Mouse (Mus musculus): ENCODE results near the gene Ryk. TPM values are rescaled to one million over a fixed set of nuclear protein-coding genes. Genes with fewer than 3 reads are reported as not detected.
A peak's percentile ranks its signal among the peaks of the same experiment; 100 is the strongest.

Ryk gene
- polyA plus RNA-seq, 1 experiment from 2014 or later: 50.8 TPM

DNA sequence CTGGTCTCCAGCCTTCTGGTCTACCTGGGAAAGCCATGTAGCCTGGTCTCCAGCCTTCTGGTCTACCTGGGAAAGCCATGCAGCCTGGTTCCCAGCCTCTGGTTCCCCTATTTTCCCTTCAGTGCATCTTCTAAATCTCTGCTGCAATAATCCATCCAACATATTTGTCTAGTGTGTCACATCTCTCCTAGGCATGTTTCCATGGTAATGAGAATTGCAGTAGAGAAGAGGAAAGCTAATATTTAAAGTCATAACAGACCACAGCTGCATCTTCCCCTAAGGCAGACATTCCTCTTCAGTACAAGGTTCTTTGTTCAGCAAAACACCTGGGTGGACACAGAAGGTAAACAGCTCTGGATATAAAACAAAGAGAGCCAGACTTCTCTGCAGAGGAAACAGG lies 16.5 kb upstream of the Ryk start:
- H3K4me2 ChIP-seq (ENCODE audit: low read depth, low read length): no peak overlapping the region
- H3K27me3 ChIP-seq (ENCODE audit: control insufficient read depth, insufficient read depth, low read length): no peaks in the 10 kb centered on the region
- no peak overlapping the region for H3K9ac ChIP-seq (replicated peaks; ENCODE audit: low read length)
- H3K9me3 ChIP-seq (replicated peaks; ENCODE audit: control insufficient read depth, low read length): no peaks in the 10 kb centered on the region
- no peak overlapping the region for H3K4me3 ChIP-seq (ENCODE audit: low read depth, low read length)
- no peak overlapping the region for H3K27ac ChIP-seq (replicated peaks; ENCODE audit: low read depth, low read length)
- DNase-seq (ENCODE audit: low spot score) (no peak), ATAC-seq (replicated peaks; ENCODE audit: insufficient number of reproducible peaks, low FRiP score, low TSS enrichment, low read depth) (no peak)
- H3K4me1 ChIP-seq (ENCODE audit: control insufficient read depth, insufficient read depth, low read length): no peaks in the 10 kb centered on the region
- H3K36me3 ChIP-seq (replicated peaks; ENCODE audit: control insufficient read depth, insufficient read depth, low read depth, low read length): no peaks in the 10 kb centered on the region

- no peak for ATAC-seq (replicated peaks; ENCODE audit: insufficient number of reproducible peaks, low FRiP score, low TSS enrichment, low read depth)
- no peak for DNase-seq (ENCODE audit: low spot score)
- H3K9ac ChIP-seq (replicated peaks; ENCODE audit: low read length): no peak overlapping the region
- no peak overlapping the region for H3K4me2 ChIP-seq (ENCODE audit: low read depth, low read length)
- WGBS: 93% methylated on average over 7 of the region's 7 CpGs
- H3K36me3 ChIP-seq (replicated peaks; ENCODE audit: control insufficient read depth, insufficient read depth, low read depth, low read length): no peaks in the 10 kb centered on the region
- H3K27ac ChIP-seq (replicated peaks; ENCODE audit: low read depth, low read length): no peak overlapping the region
- H3K4me1 ChIP-seq (ENCODE audit: control insufficient read depth, insufficient read depth, low read length): no peaks in the 10 kb centered on the region
- H3K4me3 ChIP-seq (ENCODE audit: low read depth, low read length): no peak overlapping the region
- H3K27me3 ChIP-seq (ENCODE audit: control insufficient read depth, insufficient read depth, low read length): no peaks in the 10 kb centered on the region
- no peaks in the 10 kb centered on the region for H3K9me3 ChIP-seq (replicated peaks; ENCODE audit: control insufficient read depth, low read length)
Observed at GRCm38 (mm10) chr9:102828604-102829003, 6.1 kb upstream of the Ryk start.

DNA sequence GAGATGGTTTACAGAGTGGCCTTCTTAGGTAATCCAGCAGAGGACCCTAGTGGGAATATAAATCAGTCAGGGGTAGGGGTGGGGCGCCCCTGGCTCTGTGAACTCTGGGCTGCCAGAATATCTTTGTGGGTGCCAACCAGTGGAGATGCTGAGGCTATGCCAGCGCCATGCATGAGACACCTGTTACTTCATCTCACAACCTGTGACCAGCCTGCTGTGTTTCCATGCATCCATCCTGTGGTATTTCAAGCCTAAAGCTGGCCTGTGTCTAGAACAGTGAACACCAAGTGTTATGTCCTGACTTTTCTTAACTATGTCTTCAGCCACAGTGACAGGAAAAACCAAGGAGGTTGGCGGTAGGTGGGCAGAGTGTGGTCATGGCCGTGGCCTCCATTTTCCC lies 3.2 kb upstream of the Ryk start:
- H3K36me3 ChIP-seq (replicated peaks; ENCODE audit: control insufficient read depth, insufficient read depth, low read depth, low read length): no peaks in the 10 kb centered on the region
- no peak overlapping the region for H3K4me2 ChIP-seq (ENCODE audit: low read depth, low read length)
- no peak overlapping the region for H3K4me3 ChIP-seq (ENCODE audit: low read depth, low read length)
- 0 out of 2 replicates have a peak, but pooled peaks cover 2% of the 10 kb centered on the region for H3K4me1 ChIP-seq (ENCODE audit: control insufficient read depth, insufficient read depth, low read length)
- no peak overlapping the region for H3K9ac ChIP-seq (replicated peaks; ENCODE audit: low read length)
- no peak for DNase-seq (ENCODE audit: low spot score)
- no peaks in the 10 kb centered on the region for H3K27me3 ChIP-seq (ENCODE audit: control insufficient read depth, insufficient read depth, low read length)
- H3K27ac ChIP-seq (replicated peaks; ENCODE audit: low read depth, low read length): no peak overlapping the region
- 93% methylated on average over 4 of the region's 4 CpGs for WGBS
- H3K9me3 ChIP-seq (replicated peaks; ENCODE audit: control insufficient read depth, low read length): no peaks in the 10 kb centered on the region
- ATAC-seq (replicated peaks; ENCODE audit: insufficient number of reproducible peaks, low FRiP score, low TSS enrichment, low read depth): no peak

- Histone ChIP-seq H3K4me3 (ENCODE audit: low read depth, low read length) (peak overlapping the region; percentile 91), H3K27ac (replicated peaks; ENCODE audit: low read depth, low read length) (no peak overlapping the region), H3K9me3 (replicated peaks; ENCODE audit: control insufficient read depth, low read length) (no peaks in the 10 kb centered on the region), H3K36me3 (replicated peaks; ENCODE audit: control insufficient read depth, insufficient read depth, low read depth, low read length) (no peaks in the 10 kb centered on the region), H3K27me3 (ENCODE audit: control insufficient read depth, insufficient read depth, low read length) (no peaks in the 10 kb centered on the region), H3K4me1 (ENCODE audit: control insufficient read depth, insufficient read depth, low read length) (0 out of 2 replicates have a peak, but pooled peaks cover 3% of the 10 kb centered on the region), H3K9ac (replicated peaks; ENCODE audit: low read length) (peak overlapping the region; percentile 98), H3K4me2 (ENCODE audit: low read depth, low read length) (peak overlapping the region; percentile 31)
- ATAC-seq (replicated peaks; ENCODE audit: insufficient number of reproducible peaks, low FRiP score, low TSS enrichment, low read depth) (peak; percentile 61), DNase-seq (ENCODE audit: low spot score) (no peak)
- WGBS: 19% methylated on average over 10 of the region's 10 CpGs
Observed at GRCm38 (mm10) chr9:102834414-102834741, 339 bp upstream of the Ryk start.

DNA sequence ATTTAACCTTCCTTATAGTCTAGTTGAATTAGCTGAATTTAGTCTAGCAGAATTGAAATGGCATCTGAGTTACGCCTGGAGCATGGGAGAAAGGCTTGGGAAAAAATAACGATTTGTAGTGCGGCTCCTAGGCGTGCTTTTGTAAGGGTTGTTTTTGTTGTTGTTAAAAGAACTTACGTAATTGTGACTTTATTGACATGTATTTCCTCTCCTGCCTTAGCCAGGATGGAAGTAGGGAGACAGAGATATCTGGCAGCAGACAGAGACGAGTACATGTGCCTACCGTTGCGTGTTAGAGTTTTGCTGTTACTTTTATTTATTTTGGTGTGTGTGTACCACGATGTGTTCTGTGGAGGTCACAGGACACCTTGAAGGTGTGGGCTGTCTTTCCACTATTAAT lies 1.6 kb downstream of the Ryk start:
- no peak overlapping the region; the same call in 1 of the 2 replicates for H3K9ac ChIP-seq (replicated peaks; ENCODE audit: low read length)
- WGBS: 46% methylated on average over 9 of the region's 9 CpGs
- no peaks in the 10 kb centered on the region for H3K27me3 ChIP-seq (ENCODE audit: control insufficient read depth, insufficient read depth, low read length)
- ATAC-seq (replicated peaks; ENCODE audit: insufficient number of reproducible peaks, low FRiP score, low TSS enrichment, low read depth) (no peak), DNase-seq (ENCODE audit: low spot score) (no peak)
- no peak overlapping the region for H3K27ac ChIP-seq (replicated peaks; ENCODE audit: low read depth, low read length)
- no peaks in the 10 kb centered on the region for H3K9me3 ChIP-seq (replicated peaks; ENCODE audit: control insufficient read depth, low read length)
- H3K36me3 ChIP-seq (replicated peaks; ENCODE audit: control insufficient read depth, insufficient read depth, low read depth, low read length): no peaks in the 10 kb centered on the region
- peak overlapping the region; percentile 91 for H3K4me3 ChIP-seq (ENCODE audit: low read depth, low read length)
- H3K4me1 ChIP-seq (ENCODE audit: control insufficient read depth, insufficient read depth, low read length): peaks cover 7% of the 10 kb centered on the region; the same call in 1 of the 2 replicates
- H3K4me2 ChIP-seq (ENCODE audit: low read depth, low read length): peak overlapping the region; percentile 77

GRCm38 (mm10) chr9:102840792-102841778 lies 6.4 kb downstream of the Ryk start:
- ATAC-seq (replicated peaks; ENCODE audit: insufficient number of reproducible peaks, low FRiP score, low TSS enrichment, low read depth): 0 out of 2 replicates have a peak, but pooled peaks have one; percentile 46
- H3K9ac ChIP-seq (replicated peaks; ENCODE audit: low read length): no peak overlapping the region; the same call in 1 of the 2 replicates
- H3K4me1 ChIP-seq (ENCODE audit: control insufficient read depth, insufficient read depth, low read length): peaks cover 7% of the 10 kb centered on the region; the same call in 1 of the 2 replicates
- H3K9me3 ChIP-seq (replicated peaks; ENCODE audit: control insufficient read depth, low read length): no peaks in the 10 kb centered on the region
- H3K4me3 ChIP-seq (ENCODE audit: low read depth, low read length): no peak overlapping the region
- H3K27ac ChIP-seq (replicated peaks; ENCODE audit: low read depth, low read length): no peak overlapping the region
- no peaks in the 10 kb centered on the region for H3K36me3 ChIP-seq (replicated peaks; ENCODE audit: control insufficient read depth, insufficient read depth, low read depth, low read length)
- H3K27me3 ChIP-seq (ENCODE audit: control insufficient read depth, insufficient read depth, low read length): no peaks in the 10 kb centered on the region
- peak; percentile 36 for DNase-seq (ENCODE audit: low spot score)
- 25% methylated on average over 16 of the region's 16 CpGs for WGBS
- H3K4me2 ChIP-seq (ENCODE audit: low read depth, low read length): no peak overlapping the region; the same call in 1 of the 2 replicates

DNA sequence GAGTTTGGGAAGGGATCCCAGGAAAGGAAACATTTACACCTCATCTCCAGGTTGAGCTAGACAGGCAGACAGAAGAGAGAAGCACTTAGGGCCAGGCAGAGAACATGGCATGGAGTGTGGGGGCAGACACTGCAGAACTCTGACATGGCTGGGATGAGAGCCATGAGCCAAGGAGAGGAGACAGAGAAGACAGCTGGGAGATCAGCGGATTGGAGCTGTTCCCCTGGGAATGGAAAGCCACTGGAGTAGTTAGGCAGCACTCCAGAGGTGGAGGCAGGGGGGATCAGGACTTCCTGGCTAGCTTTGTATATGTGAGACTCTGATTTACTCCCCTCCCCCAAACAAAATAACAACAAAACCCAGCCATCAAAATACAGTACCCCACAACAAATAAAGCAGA lies 7.1 kb downstream of the Ryk start:
- H3K36me3 ChIP-seq (replicated peaks; ENCODE audit: control insufficient read depth, insufficient read depth, low read depth, low read length): no peaks in the 10 kb centered on the region
- H3K4me1 ChIP-seq (ENCODE audit: control insufficient read depth, insufficient read depth, low read length): peaks cover 5% of the 10 kb centered on the region; the same call in 1 of the 2 replicates
- H3K27ac ChIP-seq (replicated peaks; ENCODE audit: low read depth, low read length): no peak overlapping the region
- H3K4me2 ChIP-seq (ENCODE audit: low read depth, low read length): no peak overlapping the region
- DNase-seq (ENCODE audit: low spot score) (no peak), ATAC-seq (replicated peaks; ENCODE audit: insufficient number of reproducible peaks, low FRiP score, low TSS enrichment, low read depth) (no peak)
- no peaks in the 10 kb centered on the region for H3K27me3 ChIP-seq (ENCODE audit: control insufficient read depth, insufficient read depth, low read length)
- 44% methylated on average over 1 of the region's 1 CpGs for WGBS
- H3K9ac ChIP-seq (replicated peaks; ENCODE audit: low read length): no peak overlapping the region
- no peak overlapping the region for H3K4me3 ChIP-seq (ENCODE audit: low read depth, low read length)
- H3K9me3 ChIP-seq (replicated peaks; ENCODE audit: control insufficient read depth, low read length): no peaks in the 10 kb centered on the region

- Histone ChIP-seq H3K4me2 (ENCODE audit: low read depth, low read length) (no peak overlapping the region), H3K27ac (replicated peaks; ENCODE audit: low read depth, low read length) (no peak overlapping the region), H3K27me3 (ENCODE audit: control insufficient read depth, insufficient read depth, low read length) (no peaks in the 10 kb centered on the region), H3K9me3 (replicated peaks; ENCODE audit: control insufficient read depth, low read length) (no peaks in the 10 kb centered on the region), H3K9ac (replicated peaks; ENCODE audit: low read length) (no peak overlapping the region), H3K4me1 (ENCODE audit: control insufficient read depth, insufficient read depth, low read length) (peaks cover 5% of the 10 kb centered on the region; the same call in 1 of the 2 replicates), H3K4me3 (ENCODE audit: low read depth, low read length) (no peak overlapping the region), H3K36me3 (replicated peaks; ENCODE audit: control insufficient read depth, insufficient read depth, low read depth, low read length) (no peaks in the 10 kb centered on the region)
- DNase-seq (ENCODE audit: low spot score): peak; percentile 68
- 25% methylated on average over 8 of the region's 8 CpGs for WGBS
- no peak; the same call in 1 of the 2 replicates for ATAC-seq (replicated peaks; ENCODE audit: insufficient number of reproducible peaks, low FRiP score, low TSS enrichment, low read depth)
Observed at GRCm38 (mm10) chr9:102842498-102842897, 7.8 kb downstream of the Ryk start.

All from embryonic facial prominence, embryonic 11.5 days (tissue).